Mouse (Mus musculus) midbrain, embryonic 13.5 days (tissue): ENCODE results near the gene Jag1. TPM values are rescaled to one million over a fixed set of nuclear protein-coding genes. Genes with fewer than 3 reads are reported as not detected.

ENCODE experiments used
- ATAC-seq: fragments of 200-750 bp; cut with Nextera tagmentation; 2 replicates; pipeline ENCODE4 v1.8.0; 2017; ENCODE audit warnings: mild to moderate bottlenecking, moderate TSS enrichment, moderate library complexity
- H3K27ac ChIP-seq: fragments of 300-500 bp; sonication (generic); 2 replicates; pipeline ENCODE4 v1.5.1; 2015; ENCODE audit warnings: inconsistent platforms, mild to moderate bottlenecking, moderate library complexity
- H3K27me3 ChIP-seq: fragments of 300-500 bp; sonication (generic); 2 replicates; pipeline ENCODE4 v1.6.1; 2015; ENCODE audit warnings: mild to moderate bottlenecking, inconsistent platforms
- H3K36me3 ChIP-seq: fragments of 300-500 bp; sonication (generic); 2 replicates; pipeline ENCODE4 v1.6.1; 2015; ENCODE audit warnings: mild to moderate bottlenecking, inconsistent platforms
- H3K4me1 ChIP-seq: fragments of 300-500 bp; sonication (generic); replicated peaks from 2 replicates; pipeline ENCODE4 v1.6.1; 2015; ENCODE audit warnings: inconsistent platforms
- H3K4me2 ChIP-seq: fragments of 300-500 bp; sonication (generic); replicated peaks from 2 replicates; pipeline ENCODE4 v1.6.1; 2015; ENCODE audit warnings: moderate library complexity, mild to moderate bottlenecking, inconsistent platforms
- H3K4me3 ChIP-seq: fragments of 300-500 bp; sonication (generic); replicated peaks from 2 replicates; pipeline ENCODE4 v1.5.1; 2015; ENCODE audit warnings: mild to moderate bottlenecking, inconsistent platforms
- H3K9ac ChIP-seq: fragments of 300-500 bp; sonication (generic); replicated peaks from 2 replicates; pipeline ENCODE4 v1.6.1; 2015; ENCODE audit warnings: mild to moderate bottlenecking, inconsistent platforms
- H3K9me3 ChIP-seq: fragments of 300-500 bp; sonication (generic); 2 replicates; pipeline ENCODE4 v1.6.1; 2016; ENCODE audit warnings: mild to moderate bottlenecking, inconsistent platforms
- WGBS: fragments of 180-500 bp; shearing (Covaris S2); methylation state at CpG from one replicate; pipeline ENCODE4 v1.1.7; 2015; 5-methylcytosine and 5-hydroxymethylcytosine counted together
- polyA plus RNA-seq: library from polyadenylated mRNA; unstranded; fragments of >200 nt; fragmentation: Nextera tagmentation; extraction: Ambion mirVana; gene quantifications from 2 replicates; pipeline ENCODE4 v1.2.1, GENCODE M21; 2015

Jag1 gene
- polyA plus RNA-seq, 1 experiment from 2014 or later = 27.4 TPM

GRCm38 (mm10) chr2:137098269-137099035 lies 18.0 kb downstream of the Jag1 start:
- H3K27ac ChIP-seq = no peak overlapping the region
- WGBS = 10% methylated on average over 11 of the region's 11 CpGs
- H3K36me3 ChIP-seq = peaks cover 16% of the 10 kb centered on the region
- no peak overlapping the region for H3K9ac ChIP-seq
- H3K4me2 ChIP-seq = no peak overlapping the region
- no peaks in the 10 kb centered on the region for H3K9me3 ChIP-seq
- peaks cover 72% of the 10 kb centered on the region for H3K4me1 ChIP-seq
- no peak overlapping the region for H3K4me3 ChIP-seq
- no peak for ATAC-seq
- no peaks in the 10 kb centered on the region for H3K27me3 ChIP-seq

- H3K27ac ChIP-seq = no peak overlapping the region
- H3K9me3 ChIP-seq = no peaks in the 10 kb centered on the region
- WGBS = 0% methylated on average over 2 of the region's 5 CpGs
- H3K36me3 ChIP-seq = peaks cover 16% of the 10 kb centered on the region
- no peak overlapping the region for H3K4me2 ChIP-seq
- no peak for ATAC-seq
- H3K4me3 ChIP-seq = no peak overlapping the region
- no peaks in the 10 kb centered on the region for H3K27me3 ChIP-seq
- peaks cover 86% of the 10 kb centered on the region for H3K4me1 ChIP-seq
- H3K9ac ChIP-seq = no peak overlapping the region
These were observed 19.4 kb downstream of the Jag1 start for GRCm38 (mm10) chr2:137096981-137097460.

- ATAC-seq = no peak
- H3K9ac ChIP-seq = no peak overlapping the region
- no peak overlapping the region for H3K27ac ChIP-seq
- H3K9me3 ChIP-seq = no peaks in the 10 kb centered on the region
- peaks cover 33% of the 10 kb centered on the region for H3K36me3 ChIP-seq
- H3K27me3 ChIP-seq = no peaks in the 10 kb centered on the region; the same call in 1 of the 2 replicates
- 34% methylated on average over 8 of the region's 8 CpGs for WGBS
- H3K4me1 ChIP-seq = peaks cover 72% of the 10 kb centered on the region
- no peak overlapping the region for H3K4me2 ChIP-seq
- H3K4me3 ChIP-seq = no peak overlapping the region
These were observed 22.1 kb downstream of the Jag1 start for GRCm38 (mm10) chr2:137094301-137094700.

- WGBS = 14% methylated on average over 7 of the region's 7 CpGs
- Histone ChIP-seq H3K4me1 (peaks cover 64% of the 10 kb centered on the region), H3K27ac (no peak overlapping the region), H3K4me3 (no peak overlapping the region), H3K36me3 (peaks cover 39% of the 10 kb centered on the region), H3K4me2 (no peak overlapping the region), H3K27me3 (no peaks in the 10 kb centered on the region; the same call in 1 of the 2 replicates), H3K9me3 (no peaks in the 10 kb centered on the region), H3K9ac (no peak overlapping the region)
- no peak for ATAC-seq
These were observed 23.2 kb downstream of the Jag1 start for GRCm38 (mm10) chr2:137093298-137093630.

- Histone ChIP-seq H3K4me2 (no peak overlapping the region), H3K9me3 (no peaks in the 10 kb centered on the region), H3K9ac (no peak overlapping the region), H3K27me3 (no peaks in the 10 kb centered on the region; the same call in 1 of the 2 replicates), H3K27ac (peak overlapping the region; percentile 6; the same call in 1 of the 2 replicates), H3K36me3 (peaks cover 45% of the 10 kb centered on the region), H3K4me1 (peaks cover 64% of the 10 kb centered on the region), H3K4me3 (no peak overlapping the region)
- peak; percentile 47 for ATAC-seq
- 14% methylated on average over 10 of the region's 10 CpGs for WGBS
These were observed 23.7 kb downstream of the Jag1 start for GRCm38 (mm10) chr2:137092523-137093297.

GRCm38 (mm10) chr2:137091766-137092522 lies 24.5 kb downstream of the Jag1 start:
- Histone ChIP-seq H3K9me3 (no peaks in the 10 kb centered on the region), H3K36me3 (peaks cover 51% of the 10 kb centered on the region), H3K4me3 (no peak overlapping the region), H3K4me1 (peaks cover 64% of the 10 kb centered on the region), H3K4me2 (no peak overlapping the region), H3K27ac (no peak overlapping the region), H3K27me3 (no peaks in the 10 kb centered on the region; the same call in 1 of the 2 replicates), H3K9ac (no peak overlapping the region)
- 47% methylated on average over 11 of the region's 11 CpGs for WGBS
- ATAC-seq = no peak

GRCm38 (mm10) chr2:137087705-137088104 lies 28.7 kb downstream of the Jag1 start:
- Histone ChIP-seq H3K9ac (no peak overlapping the region), H3K36me3 (peaks cover 76% of the 10 kb centered on the region), H3K27me3 (no peaks in the 10 kb centered on the region; the same call in 1 of the 2 replicates), H3K27ac (no peak overlapping the region), H3K4me2 (no peak overlapping the region), H3K4me1 (peaks cover 38% of the 10 kb centered on the region), H3K4me3 (no peak overlapping the region), H3K9me3 (no peaks in the 10 kb centered on the region)
- WGBS = 78% methylated on average over 6 of the region's 6 CpGs
- ATAC-seq = no peak

GRCm38 (mm10) chr2:137086621-137087395 lies 29.6 kb downstream of the Jag1 start:
- Histone ChIP-seq H3K4me1 (peaks cover 29% of the 10 kb centered on the region), H3K4me2 (no peak overlapping the region), H3K9me3 (no peaks in the 10 kb centered on the region), H3K36me3 (peaks cover 77% of the 10 kb centered on the region), H3K27ac (peak overlapping the region; percentile 36), H3K9ac (no peak overlapping the region), H3K4me3 (no peak overlapping the region), H3K27me3 (no peaks in the 10 kb centered on the region; the same call in 1 of the 2 replicates)
- ATAC-seq = peak; percentile 40
- 52% methylated on average over 14 of the region's 14 CpGs for WGBS

GRCm38 (mm10) chr2:137085257-137085656 lies 31.2 kb downstream of the Jag1 start:
- Histone ChIP-seq H3K9me3 (no peaks in the 10 kb centered on the region), H3K27me3 (no peaks in the 10 kb centered on the region), H3K27ac (no peak overlapping the region), H3K36me3 (peaks cover 62% of the 10 kb centered on the region), H3K9ac (no peak overlapping the region), H3K4me3 (no peak overlapping the region), H3K4me2 (no peak overlapping the region), H3K4me1 (peaks cover 25% of the 10 kb centered on the region)
- 85% methylated on average over 8 of the region's 8 CpGs for WGBS
- ATAC-seq = no peak

- no peak overlapping the region for H3K4me2 ChIP-seq
- H3K27ac ChIP-seq = no peak overlapping the region
- ATAC-seq = no peak
- H3K9ac ChIP-seq = no peak overlapping the region
- H3K36me3 ChIP-seq = peaks cover 47% of the 10 kb centered on the region
- peaks cover 28% of the 10 kb centered on the region for H3K4me1 ChIP-seq
- H3K27me3 ChIP-seq = no peaks in the 10 kb centered on the region
- no peak overlapping the region for H3K4me3 ChIP-seq
- WGBS = 86% methylated on average over 24 of the region's 24 CpGs
- no peaks in the 10 kb centered on the region for H3K9me3 ChIP-seq
These were observed 33.4 kb downstream of the Jag1 start for GRCm38 (mm10) chr2:137082896-137083620.

GRCm38 (mm10) chr2:137081001-137081400 lies 35.4 kb downstream of the Jag1 start:
- H3K27ac ChIP-seq = no peak overlapping the region
- no peak overlapping the region for H3K4me3 ChIP-seq
- 90% methylated on average over 7 of the region's 7 CpGs for WGBS
- peaks cover 10% of the 10 kb centered on the region; the same call in 1 of the 2 replicates for H3K4me1 ChIP-seq
- no peak overlapping the region for H3K9ac ChIP-seq
- no peaks in the 10 kb centered on the region for H3K27me3 ChIP-seq
- H3K9me3 ChIP-seq = no peaks in the 10 kb centered on the region
- ATAC-seq = peak; percentile 18; the same call in 1 of the 2 replicates
- peaks cover 35% of the 10 kb centered on the region for H3K36me3 ChIP-seq
- H3K4me2 ChIP-seq = no peak overlapping the region
